Mouse (Mus musculus) CH12.LX (cell line): ENCODE measurements around the gene Efcab2. TPM values are rescaled to one million over a fixed set of nuclear protein-coding genes. Genes with fewer than 3 reads are reported as not detected.

Experiments
- DNase-seq: peaks from one replicate; pipeline ENCODE4 v3.0.0-alpha.2; 2013; ENCODE audit errors: extremely low read depth
- H3K27ac ChIP-seq: 2 replicates; pipeline ENCODE4 v1.5.1; 2012; ENCODE audit warnings: low read depth, mild to moderate bottlenecking, control low read depth, moderate library complexity; ENCODE audit not compliant: insufficient read depth
- H3K27me3 ChIP-seq: replicated peaks from 2 replicates; pipeline ENCODE3; 2012; ENCODE audit warnings: inconsistent platforms
- H3K36me3 ChIP-seq, 2 experiments: replicated peaks in 1 of 2; 2 replicates each; pipeline versions ENCODE3 to v1.6.1; 2012; ENCODE audit warnings: inconsistent platforms in 1 of 2, low read length in 1 of 2, mild to moderate bottlenecking in 1 of 2, mixed read lengths in 1 of 2, moderate library complexity in 1 of 2; ENCODE audit not compliant: control insufficient read depth in 1 of 2, insufficient read depth in 1 of 2
- H3K4me1 ChIP-seq, 2 experiments: 2 replicates each; pipeline ENCODE4 v1.6.1; 2012; ENCODE audit warnings: inconsistent platforms in 1 of 2, moderate library complexity in 1 of 2; ENCODE audit not compliant: insufficient read depth in 2 of 2, control insufficient read depth in 1 of 2
- H3K4me2 ChIP-seq: 2 replicates; pipeline ENCODE4 v1.6.1; 2012; ENCODE audit warnings: low read depth, mild to moderate bottlenecking, control low read depth; ENCODE audit not compliant: poor library complexity, insufficient read depth, severe bottlenecking
- H3K4me3 ChIP-seq, 3 experiments: fragments of 150-350 bp in 1 of 3; sonication (generic) in 1 of 3; replicated peaks in 1 of 3; 2 replicates each; pipeline versions ENCODE3 to v1.5.1; 2011 to 2012; ENCODE audit warnings: low read depth in 2 of 3, low read length in 2 of 3, mild to moderate bottlenecking in 2 of 3, moderate library complexity in 2 of 3, control low read depth in 1 of 3, improper control_type of control experiment in 1 of 3, inconsistent platforms in 1 of 3, mixed read lengths in 1 of 3; ENCODE audit not compliant: poor library complexity in 1 of 3
- H3K79me2 ChIP-seq: replicated peaks from 2 replicates; pipeline ENCODE4 v1.6.1; 2012; ENCODE audit warnings: mild to moderate bottlenecking, moderate library complexity; ENCODE audit not compliant: control insufficient read depth, poor library complexity, insufficient read depth, severe bottlenecking; ENCODE audit errors: extremely low read depth
- H3K9ac ChIP-seq: 2 replicates; pipeline ENCODE4 v1.6.1; 2012; ENCODE audit warnings: low read depth, mild to moderate bottlenecking, control low read depth, moderate library complexity; ENCODE audit not compliant: insufficient read depth
- H3K9me3 ChIP-seq: replicated peaks from 2 replicates; pipeline ENCODE3; 2012; ENCODE audit warnings: low read length, inconsistent platforms, mixed read lengths
- BHLHE40 ChIP-seq: IDR thresholded peaks from 2 replicates; pipeline ENCODE4 v1.6.1; 2011; ENCODE audit warnings: mild to moderate bottlenecking, low read depth, low read length, improper control_type of control experiment
- CHD1 ChIP-seq: IDR thresholded peaks from 2 replicates; pipeline ENCODE4 v1.6.1; 2012; ENCODE audit warnings: low read depth, low read length, improper control_type of control experiment, inconsistent platforms
- CHD2 ChIP-seq: IDR thresholded peaks from 2 replicates; pipeline ENCODE4 v1.6.1; 2011; ENCODE audit warnings: low read length, improper control_type of control experiment
- CTCF ChIP-seq, 2 experiments: IDR thresholded peaks in 1 of 2; conservative IDR thresholded peaks in 1 of 2; 2 replicates each; pipeline ENCODE4 v1.5.1; 2011 to 2012; ENCODE audit warnings: low read depth in 2 of 2, low read length in 2 of 2, improper control_type of control experiment in 1 of 2, inconsistent platforms in 1 of 2, mild to moderate bottlenecking in 1 of 2, moderate library complexity in 1 of 2
- E2F4 ChIP-seq: IDR thresholded peaks from 2 replicates; pipeline ENCODE4 v1.6.1; 2011; ENCODE audit warnings: low read depth, low read length, improper control_type of control experiment; ENCODE audit not compliant: insufficient replicate concordance
- ELF1 ChIP-seq: IDR thresholded peaks from 2 replicates; pipeline ENCODE4 v1.6.1; 2014; ENCODE audit warnings: low read depth, mild to moderate bottlenecking, inconsistent platforms, low read length, improper control_type of control experiment
- EP300 ChIP-seq: IDR thresholded peaks from 2 replicates; pipeline ENCODE4 v1.6.1; 2011; ENCODE audit warnings: low read length, improper control_type of control experiment
- ETS1 ChIP-seq: conservative IDR thresholded peaks from 2 replicates; pipeline ENCODE4 v1.6.1; 2012; ENCODE audit warnings: low read depth, mild to moderate bottlenecking, inconsistent platforms, low read length, improper control_type of control experiment, moderate library complexity
- GABPA ChIP-seq: IDR thresholded peaks from 2 replicates; pipeline ENCODE4 v1.6.1; 2012; ENCODE audit warnings: low read depth, low read length, improper control_type of control experiment, inconsistent platforms; ENCODE audit not compliant: insufficient replicate concordance
- HCFC1 ChIP-seq: IDR thresholded peaks from 2 replicates; pipeline ENCODE4 v1.6.1; 2012; ENCODE audit warnings: low read depth, mild to moderate bottlenecking, inconsistent platforms, low read length, improper control_type of control experiment
- IRF4 ChIP-seq: IDR thresholded peaks from 2 replicates; pipeline ENCODE4 v1.6.1; 2014; ENCODE audit warnings: low read depth, mild to moderate bottlenecking, inconsistent platforms, low read length, improper control_type of control experiment
- JUND ChIP-seq: conservative IDR thresholded peaks from 2 replicates; pipeline ENCODE4 v1.6.1; 2011; ENCODE audit warnings: low read depth, low read length, improper control_type of control experiment
- KAT2A ChIP-seq: IDR thresholded peaks from 2 replicates; pipeline ENCODE4 v1.6.1; 2012; ENCODE audit warnings: low read length, improper control_type of control experiment, inconsistent platforms; ENCODE audit not compliant: insufficient replicate concordance
- MAFK ChIP-seq: IDR thresholded peaks from 2 replicates; pipeline ENCODE4 v1.6.1; 2011; ENCODE audit warnings: low read length, improper control_type of control experiment; ENCODE audit not compliant: insufficient replicate concordance
- MAZ ChIP-seq: IDR thresholded peaks from 2 replicates; pipeline ENCODE4 v1.6.1; 2012; ENCODE audit warnings: low read depth, mild to moderate bottlenecking, inconsistent platforms, low read length, improper control_type of control experiment, moderate library complexity
- MEF2A ChIP-seq: IDR thresholded peaks from 2 replicates; pipeline ENCODE4 v1.6.1; 2014; ENCODE audit warnings: low read depth, mild to moderate bottlenecking, inconsistent platforms, low read length, improper control_type of control experiment, borderline replicate concordance
- MXI1 ChIP-seq: IDR thresholded peaks from 2 replicates; pipeline ENCODE4 v1.6.1; 2011; ENCODE audit warnings: mild to moderate bottlenecking, low read depth, low read length, improper control_type of control experiment
- NELFE ChIP-seq: IDR thresholded peaks from 2 replicates; pipeline ENCODE4 v1.6.1; 2011; ENCODE audit warnings: low read depth, low read length, improper control_type of control experiment
- NRF1 ChIP-seq: IDR thresholded peaks from 2 replicates; pipeline ENCODE4 v1.6.1; 2014; ENCODE audit warnings: low read depth, mild to moderate bottlenecking, inconsistent platforms, low read length, improper control_type of control experiment, moderate library complexity
- PAX5 ChIP-seq: IDR thresholded peaks from 2 replicates; pipeline ENCODE4 v1.6.1; 2012; ENCODE audit warnings: low read length, inconsistent platforms, mixed read lengths
- POLR2A ChIP-seq: IDR thresholded peaks from 2 replicates; pipeline ENCODE4 v1.6.1; 2011; ENCODE audit warnings: low read depth, mild to moderate bottlenecking, improper control_type of control experiment, low read length
- POLR2AphosphoS2 ChIP-seq: IDR thresholded peaks from 2 replicates; pipeline ENCODE4 v1.6.1; 2011; ENCODE audit warnings: low read depth, low read length, improper control_type of control experiment
- RAD21 ChIP-seq: IDR thresholded peaks from 2 replicates; pipeline ENCODE4 v1.6.1; 2011; ENCODE audit warnings: low read depth, mild to moderate bottlenecking, low read length, improper control_type of control experiment, moderate library complexity
- SIN3A ChIP-seq: IDR thresholded peaks from 2 replicates; pipeline ENCODE4 v1.6.1; 2012; ENCODE audit warnings: low read length, improper control_type of control experiment, inconsistent platforms
- SMC3 ChIP-seq: IDR thresholded peaks from 2 replicates; pipeline ENCODE4 v1.6.1; 2011; ENCODE audit warnings: low read depth, low read length, improper control_type of control experiment
- TBP ChIP-seq: conservative IDR thresholded peaks from 2 replicates; pipeline ENCODE4 v1.6.1; 2011; ENCODE audit warnings: low read depth, low read length, improper control_type of control experiment
- TCF12 ChIP-seq: IDR thresholded peaks from 2 replicates; pipeline ENCODE4 v1.6.1; 2014; ENCODE audit warnings: low read depth, mild to moderate bottlenecking, inconsistent platforms, low read length, improper control_type of control experiment
- UBTF ChIP-seq: IDR thresholded peaks from 2 replicates; pipeline ENCODE4 v1.6.1; 2012; ENCODE audit warnings: low read depth, mild to moderate bottlenecking, inconsistent platforms, low read length, improper control_type of control experiment, moderate library complexity
- USF1 ChIP-seq: IDR thresholded peaks from 2 replicates; pipeline ENCODE4 v1.6.1; 2014; ENCODE audit warnings: low read depth, mild to moderate bottlenecking, inconsistent platforms, low read length, improper control_type of control experiment
- ZKSCAN1 ChIP-seq: IDR thresholded peaks from 2 replicates; pipeline ENCODE4 v1.6.1; 2012; ENCODE audit warnings: low read depth, inconsistent platforms, low read length, improper control_type of control experiment, borderline replicate concordance
- ZMIZ1 ChIP-seq: IDR thresholded peaks from 2 replicates; pipeline ENCODE4 v1.6.1; 2012; ENCODE audit warnings: low read depth, mild to moderate bottlenecking, inconsistent platforms, low read length, improper control_type of control experiment
- dilution Hi-C: fragments of 300-500 bp; cut with MboI; formaldehyde crosslinking; loops from 2 replicates; pipeline ENCODE4 v1.14.3; 2020; ENCODE audit warnings: low sequenced_read_pairs; ENCODE audit not compliant: extremely low pct_unique_long_range_greater_than_20kb, extremely low pct_ligation_motif_present
- in situ Hi-C: fragments of 300-500 bp; cut with MboI; formaldehyde crosslinking; loops from 3 replicates; pipeline ENCODE4 v1.14.3; 2019; ENCODE audit warnings: low sequenced_read_pairs, low pct_ligation_motif_present, low pct_unique_long_range_greater_than_20kb, mixed read lengths
- polyA plus RNA-seq: library from polyadenylated mRNA; unstranded; fragments of >175 nt; gene quantifications from 2 replicates; pipeline ENCODE4 v1.2.1, GENCODE M21; 2012; ENCODE audit warnings: low read depth; ENCODE audit not compliant: insufficient read length
- total RNA-seq, 2 experiments: library from RNA; depleted of rRNA; stranded (reverse); fragments of 300-350 nt in 1 of 2; fragments of >200 nt in 1 of 2; gene quantifications; 2 replicates each; pipeline ENCODE4 v1.2.3; 2012 to 2014

The Efcab2 gene
- total and polyA plus RNA-seq, 3 experiments, result 1.2 to 3.2 (median 1.8) TPM

GRCm38 (mm10) chr1:178458029-178458428, 52.1 kb downstream of the Efcab2 start:
- no peak overlapping the region for H3K4me2 ChIP-seq
- no peaks in the 10 kb centered on the region for H3K27me3 ChIP-seq
- TF ChIP-seq GABPA (no peak), EP300 (no peak), CTCF (conservative IDR thresholded peaks at IDR 0.05 in 1 of 2, IDR thresholded peaks at IDR 0.05 in 1 of 2; ENCODE audit: low read depth in 2 of 2, low read length in 2 of 2) (no peak), UBTF (no peak), HCFC1 (no peak), CHD2 (no peak), TCF12 (no peak), NRF1 (no peak), RAD21 (no peak), ELF1 (no peak), MEF2A (no peak), ZKSCAN1 (no peak)
- no peak overlapping the region for H3K27ac ChIP-seq
- in situ Hi-C loops, result no loop called here
- dilution Hi-C loops, result no loop called here
- H3K9me3 ChIP-seq, result peaks cover 3% of the 10 kb centered on the region
- DNase-seq, result no peak
- H3K79me2 ChIP-seq, result no peaks in the 10 kb centered on the region
- H3K4me1 ChIP-seq, result no peaks in the 10 kb centered on the region
- no peak overlapping the region for H3K9ac ChIP-seq
- H3K4me3 ChIP-seq, result no peak overlapping the region
- H3K36me3 ChIP-seq, result no peaks in the 10 kb centered on the region

GRCm38 (mm10) chr1:178463712-178464111, 57.8 kb downstream of the Efcab2 start:
- no peak overlapping the region for H3K27ac ChIP-seq
- H3K9ac ChIP-seq, result no peak overlapping the region
- H3K36me3 ChIP-seq, result no peaks in the 10 kb centered on the region
- dilution Hi-C loops (no loop called here), in situ Hi-C loops (loop anchor here (10.0 kb wide), 1 partner anchor 319 kb away; no protein-coding TSS in a partner anchor)
- H3K4me1 ChIP-seq, result peaks cover 0 to 11% of the 10 kb centered on the region in 2 experiments; a peak in 2 of 4 replicates
- H3K4me3 ChIP-seq, result no peak overlapping the region
- H3K4me2 ChIP-seq, result no peak overlapping the region
- H3K79me2 ChIP-seq, result no peaks in the 10 kb centered on the region
- peak; percentile 87 for DNase-seq
- H3K9me3 ChIP-seq, result peaks cover 3% of the 10 kb centered on the region
- no peaks in the 10 kb centered on the region for H3K27me3 ChIP-seq
- no peak for TF ChIP-seq JUND
- TF ChIP-seq ZKSCAN1, result no peak
- TF ChIP-seq UBTF, result no peak
- 0 out of 2 replicates have a peak, but pooled peaks have one; percentile 48 for TF ChIP-seq IRF4
- no peak for TF ChIP-seq CHD2
- peak; percentile 100 for TF ChIP-seq MAFK
- no peak for TF ChIP-seq KAT2A
- no peak for TF ChIP-seq MXI1
- no peak for TF ChIP-seq PAX5
- TF ChIP-seq ZMIZ1, result no peak
- no peak for TF ChIP-seq NRF1
- no peak for TF ChIP-seq EP300
- TF ChIP-seq NELFE, result peak; percentile 43; the same call in 1 of the 2 replicates
- TF ChIP-seq POLR2AphosphoS2, result no peak
- peak; percentile 58 for TF ChIP-seq SIN3A
- no peak for TF ChIP-seq POLR2A
- TF ChIP-seq CHD1, result no peak
- TF ChIP-seq E2F4, result no peak
- peak; percentile 86 for TF ChIP-seq SMC3
- TF ChIP-seq RAD21, result peak; percentile 96
- TF ChIP-seq TBP, result no peak
- no peak for TF ChIP-seq GABPA
- TF ChIP-seq USF1, result no peak
- no peak for TF ChIP-seq ETS1
- TF ChIP-seq HCFC1, result no peak; the same call in 1 of the 2 replicates
- TF ChIP-seq MAZ, result no peak
- peak; percentile 65 to 92 for TF ChIP-seq CTCF (conservative IDR thresholded peaks at IDR 0.05 in 1 of 2, IDR thresholded peaks at IDR 0.05 in 1 of 2; ENCODE audit: low read depth in 2 of 2, low read length in 2 of 2)
- 0 out of 2 replicates have a peak, but pooled peaks have one; percentile 20 for TF ChIP-seq MEF2A
- peak; percentile 10; the same call in 1 of the 2 replicates for TF ChIP-seq BHLHE40
- TF ChIP-seq TCF12, result no peak
